Mouse (Mus musculus) layer of hippocampus, postnatal 14 days (tissue): ENCODE data around the gene Wrnip1. TPM values are rescaled to one million over a fixed set of nuclear protein-coding genes. Genes with fewer than 3 reads are reported as not detected.

Experiments used
- DNase-seq, 2 experiments: peaks; one replicate each; pipeline ENCODE4 v3.0.0; 2021 to 2022; ENCODE audit warnings: low spot score in 2 of 2, mixed read lengths in 1 of 2
- total RNA-seq, 2 experiments: library from RNA; stranded (reverse); gene quantifications; 2 replicates each; pipeline ENCODE4 v1.2.3; 2021

The Wrnip1 gene
- total RNA-seq, 2 experiments from 2014 or later, result 53.5 to 54.8 TPM

- DNase-seq, result no peak
Observed at GRCm38 (mm10) chr13:32803701-32804345, 2.0 kb downstream of the Wrnip1 start.

DNA sequence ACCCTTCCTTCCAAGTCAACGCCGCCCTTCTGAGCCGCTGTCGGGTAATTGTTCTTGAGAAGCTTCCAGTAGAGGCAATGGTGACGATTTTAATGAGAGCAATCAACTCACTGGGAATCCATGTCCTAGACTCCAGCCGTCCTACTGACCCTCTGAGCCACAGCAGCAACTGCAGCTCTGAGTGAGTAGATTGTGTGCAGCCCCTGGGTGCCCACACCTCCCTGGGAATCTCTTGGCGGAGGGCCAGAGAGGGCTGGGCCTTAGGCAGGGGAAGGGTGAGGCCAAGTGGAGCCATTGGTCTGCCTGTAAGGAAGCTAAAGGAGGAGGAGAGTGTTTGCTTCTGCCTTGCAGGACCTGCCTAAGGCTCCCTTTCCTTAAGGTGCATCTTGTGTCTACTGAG is 5.0 kb downstream of the Wrnip1 start:
- no peak for DNase-seq

DNA sequence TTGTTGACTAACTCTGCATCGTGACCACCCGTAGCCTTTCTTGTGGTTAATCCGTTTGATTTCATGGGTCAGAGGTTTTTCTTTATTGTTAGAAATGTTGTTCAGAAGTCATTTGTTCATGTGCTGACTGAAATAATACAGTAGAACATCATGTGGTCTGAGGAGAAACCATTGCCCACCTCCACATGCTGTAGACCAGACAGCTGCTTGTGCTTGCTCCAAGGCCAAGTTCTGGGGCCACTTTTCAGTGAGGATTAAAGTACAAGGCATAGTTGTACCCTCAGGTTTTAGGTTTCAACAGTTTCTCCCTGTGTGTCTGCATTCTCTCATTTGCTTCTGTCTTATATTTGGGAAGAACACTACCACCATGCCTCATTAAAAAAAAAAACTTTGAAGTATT is 5.8 kb downstream of the Wrnip1 start:
- no peak for DNase-seq

DNA sequence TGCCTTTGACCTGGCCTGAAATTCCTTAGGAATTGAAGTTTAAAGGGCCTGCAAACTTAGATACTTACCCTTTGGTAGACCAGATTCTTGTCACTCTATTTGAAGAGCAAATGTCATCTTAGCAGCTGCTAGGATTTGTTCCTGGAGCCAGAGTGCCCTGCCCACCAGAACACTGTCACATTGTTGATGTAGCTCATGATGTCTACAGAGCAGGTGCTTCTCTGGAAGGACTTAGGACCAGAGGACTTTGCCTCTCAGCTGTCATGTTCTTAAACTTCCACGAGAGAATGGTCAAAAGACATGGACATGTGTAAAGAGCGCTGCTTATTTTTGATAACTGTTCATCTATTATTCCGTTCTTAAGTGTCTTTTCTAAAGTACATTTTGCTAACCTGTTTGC is 17.4 kb downstream of the Wrnip1 start:
- no peak for DNase-seq

DNA sequence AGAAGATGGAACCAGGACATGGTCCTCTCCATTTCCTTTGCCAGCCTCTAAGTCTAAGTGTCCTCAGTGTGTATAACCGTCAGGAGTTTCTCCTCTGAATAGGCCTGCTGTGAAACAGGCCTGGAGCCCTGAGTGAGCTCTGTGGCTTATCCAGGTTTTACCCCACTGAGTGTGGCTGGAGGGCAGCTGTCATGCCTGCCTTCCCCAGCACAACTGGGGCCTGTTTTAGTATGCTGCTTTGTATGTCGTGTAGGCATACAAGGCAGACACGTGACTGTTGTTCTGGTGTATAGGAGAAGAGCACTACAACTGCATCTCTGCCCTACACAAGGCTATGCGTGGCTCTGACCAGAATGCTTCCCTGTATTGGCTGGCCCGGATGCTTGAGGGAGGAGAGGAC is 18.1 kb downstream of the Wrnip1 start:
- DNase-seq, result no peak

DNA sequence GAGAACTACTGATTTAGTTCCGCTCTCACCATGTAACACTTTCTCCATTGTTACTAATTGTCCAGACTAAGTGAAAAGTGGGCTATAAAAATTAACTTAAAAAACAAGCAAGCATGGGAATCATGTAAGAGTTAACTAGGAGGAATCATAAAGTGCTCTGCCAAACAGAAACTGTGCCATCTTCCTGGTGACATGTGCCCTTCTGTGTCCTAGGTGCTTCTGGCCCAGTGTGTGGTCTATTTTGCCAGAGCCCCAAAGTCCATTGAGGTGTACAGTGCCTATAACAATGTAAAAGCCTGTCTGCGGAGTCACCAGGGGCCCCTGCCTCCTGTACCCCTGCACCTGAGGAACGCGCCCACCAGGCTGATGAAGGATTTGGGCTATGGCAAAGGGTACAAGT is 19.8 kb downstream of the Wrnip1 start:
- no peak for DNase-seq

GRCm38 (mm10) chr13:32823126-32823525 is 21.3 kb downstream of the Wrnip1 start:
- DNase-seq, result no peak

DNA sequence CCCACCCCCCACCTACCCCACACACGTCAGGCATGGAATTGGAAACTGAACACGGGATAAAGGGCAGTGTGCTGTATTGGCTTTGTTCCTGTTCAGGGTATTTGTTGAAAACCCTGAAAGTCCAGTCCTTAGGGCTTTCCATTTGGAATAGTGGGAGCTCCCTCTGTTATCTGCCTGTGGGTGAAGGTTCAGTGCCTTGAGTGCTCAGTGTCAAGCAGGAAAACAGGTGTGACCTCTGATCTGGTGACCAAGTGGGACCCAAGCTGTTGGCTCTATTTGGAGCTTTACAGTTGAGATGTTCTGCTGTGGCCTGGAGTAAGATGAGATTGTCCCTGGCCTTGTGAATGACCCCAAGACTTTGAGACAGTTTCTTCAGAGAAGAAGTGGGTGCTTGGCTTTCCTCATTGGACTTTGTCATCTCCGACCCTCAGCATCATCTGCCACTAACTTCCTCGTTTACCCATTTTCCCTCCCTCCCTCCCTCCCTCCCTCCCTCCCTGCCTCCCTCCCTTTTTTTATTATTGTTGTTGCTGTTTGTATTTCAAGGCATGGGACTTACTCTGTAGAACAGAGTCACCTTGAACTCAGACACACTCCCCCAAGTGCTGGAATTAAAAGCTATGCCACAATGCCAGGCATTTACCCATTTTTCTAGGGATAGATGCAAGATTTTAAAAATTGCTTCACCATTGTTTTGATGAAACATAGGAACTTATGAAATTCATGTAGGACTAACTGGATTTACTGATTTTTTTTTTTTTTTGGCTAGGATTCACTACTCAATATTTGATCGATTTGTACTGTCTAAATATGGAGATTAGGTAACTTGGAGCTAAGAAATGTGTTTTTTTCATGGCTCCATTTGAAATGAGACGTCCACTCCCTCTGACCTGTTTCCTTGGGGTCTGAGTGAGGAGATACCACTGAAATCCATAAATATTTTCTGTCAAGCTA is 22.8 kb downstream of the Wrnip1 start:
- DNase-seq, result no peak

DNA sequence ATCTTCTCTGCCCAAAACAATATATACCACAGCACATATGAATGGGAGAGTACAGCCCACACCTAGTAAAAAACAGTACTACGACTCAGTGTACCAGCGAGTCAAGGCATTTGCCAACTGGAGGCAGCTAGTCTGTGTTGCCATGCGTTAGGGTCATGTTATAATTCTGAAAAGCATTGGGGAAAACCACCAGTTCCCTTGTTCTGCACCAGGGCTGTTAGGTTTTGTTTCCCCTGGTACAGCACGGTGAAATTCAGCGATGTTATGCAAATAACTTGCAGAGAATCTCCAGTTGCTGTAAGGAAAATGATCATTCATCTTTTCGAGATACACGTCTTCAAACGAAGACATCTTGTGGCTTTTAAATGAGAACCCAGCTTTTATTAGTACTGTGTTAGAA is 23.7 kb downstream of the Wrnip1 start:
- no peak for DNase-seq

GRCm38 (mm10) chr13:32827111-32827822 is 25.4 kb downstream of the Wrnip1 start:
- no peak for DNase-seq

DNA sequence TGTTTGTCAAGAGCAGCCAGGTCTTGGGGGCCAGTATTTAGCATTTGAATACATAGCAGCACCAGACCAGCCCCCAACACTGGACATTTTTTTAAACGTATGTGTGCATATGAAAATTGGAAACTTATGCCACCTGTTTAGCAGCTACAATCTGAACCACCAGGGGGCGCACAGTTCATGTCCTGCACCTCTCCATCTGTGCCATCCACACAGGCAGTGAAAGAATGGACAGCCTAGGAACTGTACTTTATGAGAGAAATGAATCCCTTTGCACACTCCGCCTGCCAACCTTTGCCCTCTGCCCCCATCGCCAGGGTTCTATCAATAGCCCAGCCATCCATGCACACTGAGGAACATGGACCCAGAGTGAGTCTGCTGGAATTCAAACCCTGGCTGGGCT is 26.1 kb downstream of the Wrnip1 start:
- peak in 1 of 2 experiments; percentile 31 for DNase-seq

DNA sequence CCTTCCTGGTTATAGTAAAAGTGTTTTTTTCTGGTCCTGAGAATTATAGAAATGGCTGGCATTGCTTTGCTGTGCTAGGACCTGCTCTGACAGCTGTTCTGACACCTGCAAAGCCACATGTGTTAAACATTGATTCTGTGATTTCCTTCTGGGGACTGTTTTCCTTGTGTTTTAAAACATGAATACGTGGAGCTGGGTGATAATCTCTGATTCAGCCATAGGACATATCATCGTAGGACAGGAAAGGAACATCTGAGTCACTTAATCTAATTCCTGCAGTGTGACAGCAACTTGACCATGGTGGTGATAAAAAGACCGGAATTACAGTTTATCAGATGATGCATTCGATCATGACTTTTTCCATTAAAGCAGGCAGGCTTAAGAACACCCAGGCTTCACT is 27.0 kb downstream of the Wrnip1 start:
- no peak for DNase-seq

DNA sequence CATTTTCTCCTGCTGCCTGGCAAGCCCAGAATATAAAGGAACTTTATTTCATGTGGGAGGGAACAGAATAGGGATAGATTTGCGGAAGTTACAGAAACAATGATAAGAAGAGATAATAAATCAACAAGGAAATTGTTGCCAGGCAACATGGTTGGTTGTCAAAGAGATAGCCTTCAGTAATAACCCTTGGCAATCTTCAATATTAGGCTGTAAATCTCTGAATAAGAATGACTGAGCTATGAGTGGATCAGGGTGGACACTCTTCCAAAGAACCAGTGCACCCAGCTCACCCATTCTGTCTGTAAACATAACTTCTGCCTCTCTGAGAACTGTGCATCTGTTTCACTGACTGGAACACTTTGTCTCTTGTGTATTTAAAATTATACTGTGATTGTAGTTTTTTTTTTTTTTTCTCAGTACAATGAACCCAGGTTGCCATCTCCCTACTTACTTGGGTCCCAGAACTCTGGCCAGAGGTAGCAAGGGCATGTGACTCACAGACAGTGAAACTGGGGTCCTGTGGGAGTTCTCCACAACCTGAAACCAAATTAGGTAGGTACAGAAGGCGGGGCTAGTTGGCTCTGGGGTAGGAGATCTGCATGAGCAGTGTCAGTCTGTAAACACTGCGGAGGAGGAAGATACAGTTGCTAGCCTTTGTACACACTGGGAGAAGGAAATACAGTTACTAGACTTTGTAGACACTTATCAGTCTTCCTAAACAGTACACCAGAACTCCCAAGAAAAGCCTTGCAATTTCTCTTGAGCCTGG is 29.9 kb downstream of the Wrnip1 start:
- no peak for DNase-seq

DNA sequence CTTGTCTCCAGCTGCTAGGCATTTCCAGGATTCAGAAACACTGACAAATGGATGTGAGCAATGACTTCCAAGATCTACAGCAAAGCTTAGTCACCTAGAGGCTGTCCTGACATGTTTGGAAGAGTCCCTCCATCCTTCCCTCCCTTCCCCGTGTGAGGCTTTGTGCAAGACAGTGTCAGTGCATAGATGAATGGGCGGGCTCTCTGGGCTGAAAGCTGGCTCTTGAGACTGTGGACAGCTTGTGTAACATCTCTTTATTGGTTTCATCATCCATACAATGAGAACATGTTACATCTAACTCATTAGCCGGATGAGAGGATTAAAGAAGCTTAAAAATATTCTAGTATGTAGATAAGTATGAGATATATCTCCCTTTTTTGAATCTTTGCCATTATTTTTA is 30.9 kb downstream of the Wrnip1 start:
- DNase-seq, result no peak

- DNase-seq, result no peak
Observed at GRCm38 (mm10) chr13:32833237-32833636, 31.4 kb downstream of the Wrnip1 start.

- no peak for DNase-seq
Observed at GRCm38 (mm10) chr13:32834513-32834912, 32.7 kb downstream of the Wrnip1 start.

- DNase-seq, result no peak
Observed at GRCm38 (mm10) chr13:32839314-32839713, 37.5 kb downstream of the Wrnip1 start.

- DNase-seq, result no peak
Observed at GRCm38 (mm10) chr13:32841349-32841748, 39.5 kb downstream of the Wrnip1 start.

- DNase-seq, result no peak
Observed at GRCm38 (mm10) chr13:32846221-32846620, 44.4 kb downstream of the Wrnip1 start.

GRCm38 (mm10) chr13:32849092-32849491 is 47.3 kb downstream of the Wrnip1 start:
- no peak for DNase-seq

DNA sequence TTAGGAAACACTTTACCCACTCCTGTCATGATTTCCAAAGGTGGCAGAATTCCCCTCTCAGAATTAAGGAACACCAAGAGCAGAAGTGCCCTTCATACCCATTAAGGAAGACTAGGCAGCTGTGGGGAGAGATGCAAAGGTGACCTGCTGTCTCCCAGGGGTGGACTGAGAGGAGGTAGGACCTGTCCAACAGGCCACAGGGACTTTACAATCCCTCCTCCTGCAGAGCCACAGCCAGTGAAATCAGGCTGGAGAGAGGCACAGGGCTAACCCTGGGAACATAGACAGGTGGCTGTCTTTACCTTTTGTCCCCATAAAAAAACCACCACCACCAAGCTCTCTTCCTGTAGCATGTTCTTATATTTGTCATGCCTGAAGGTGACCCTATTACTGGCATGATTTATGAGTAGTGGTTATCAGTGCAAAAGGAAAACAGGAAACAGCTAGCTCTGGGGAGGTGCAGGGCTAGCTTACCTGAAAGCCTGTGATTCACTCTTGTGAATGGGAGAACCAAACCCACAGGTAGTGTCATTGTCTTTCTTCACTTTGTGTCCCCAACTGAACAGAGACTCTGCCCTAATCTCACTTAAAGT is 47.8 kb downstream of the Wrnip1 start:
- DNase-seq, result no peak
